Mouse (Mus musculus): ENCODE results near the gene Knop1.

GRCm38 (mm10) chr7:118841030-118841745 lies 14.9 kb downstream of the Knop1 start:
- TF ChIP-seq CTCF (IDR thresholded peaks at IDR 0.05; ENCODE audit: control insufficient read depth, insufficient read depth, insufficient replicate concordance, low read depth, low read length): no peak
- TF ChIP-seq POLR2A (IDR thresholded peaks at IDR 0.05; ENCODE audit: control insufficient read depth, low read depth, low read length): no peak

All from testis, adult 2 months (tissue).